Mouse (Mus musculus) gastrocnemius, adult 18-20 months (tissue): ENCODE results near the gene Ccdc155. TPM values are rescaled to one million over a fixed set of nuclear protein-coding genes. Genes with fewer than 3 reads are reported as not detected.

Source experiments
- DNase-seq: peaks from one replicate; pipeline ENCODE4 v3.0.0; 2021; ENCODE audit warnings: low spot score
- long read RNA-seq, 2 experiments: library from polyadenylated mRNA; stranded (forward); transcript quantifications; one replicate each; pipeline ENCODE4 v2.0.0; 2021
- total RNA-seq, 2 experiments: library from RNA; stranded (reverse); gene quantifications; 2 replicates each; pipeline ENCODE4 v1.2.3; 2021

Gene Ccdc155
- total RNA-seq = not detected
- long read RNA-seq, experiment 1, partial matches to known transcripts = 0 of 1 reads
- long read RNA-seq, experiment 1, other reads (novel, unspliced or antisense) = 1 of 1 reads
- long read RNA-seq, experiment 2 = 0 reads

DNA sequence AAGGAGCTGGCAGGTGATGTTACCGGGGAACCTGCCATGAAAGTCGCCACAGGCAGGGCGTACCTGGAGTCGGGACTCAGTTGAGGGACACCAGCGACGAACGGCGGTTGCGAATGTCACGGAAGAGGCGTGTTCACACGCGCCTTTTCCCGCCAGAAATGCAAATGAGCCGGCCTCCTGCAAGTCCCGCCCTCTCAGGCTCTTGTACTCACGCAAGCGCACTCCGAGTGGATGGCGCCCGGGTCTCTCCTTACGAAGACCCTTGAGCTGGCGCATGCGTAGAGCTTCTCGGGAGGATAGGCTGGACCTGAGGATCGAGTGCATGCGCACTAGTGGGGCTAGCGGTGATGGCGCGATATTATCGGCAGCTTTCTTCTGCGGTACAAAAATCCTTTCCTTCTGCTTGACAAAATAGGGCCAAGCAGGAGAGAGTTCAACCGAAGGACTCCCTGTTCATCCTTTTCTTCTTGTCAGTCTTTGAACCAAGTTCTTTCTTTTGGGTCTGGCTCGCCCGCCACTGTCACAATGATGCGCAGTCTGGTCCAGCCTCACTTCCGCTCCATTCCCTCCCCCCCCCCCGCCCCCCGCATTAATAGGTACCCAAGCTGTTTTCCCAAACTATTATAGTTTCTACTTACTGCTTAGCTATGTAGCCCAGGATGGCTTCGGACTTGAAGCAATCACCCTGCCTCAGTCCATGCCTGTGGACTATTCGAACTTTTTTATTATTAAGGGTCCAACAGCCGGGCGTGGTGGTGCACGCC lies at the start of gene Ccdc155:
TSS of gene Ccdc155 (minus strand) at position 513 of the 764 bp plus-strand sequence.
- DNase-seq = peak; percentile 80

DNA sequence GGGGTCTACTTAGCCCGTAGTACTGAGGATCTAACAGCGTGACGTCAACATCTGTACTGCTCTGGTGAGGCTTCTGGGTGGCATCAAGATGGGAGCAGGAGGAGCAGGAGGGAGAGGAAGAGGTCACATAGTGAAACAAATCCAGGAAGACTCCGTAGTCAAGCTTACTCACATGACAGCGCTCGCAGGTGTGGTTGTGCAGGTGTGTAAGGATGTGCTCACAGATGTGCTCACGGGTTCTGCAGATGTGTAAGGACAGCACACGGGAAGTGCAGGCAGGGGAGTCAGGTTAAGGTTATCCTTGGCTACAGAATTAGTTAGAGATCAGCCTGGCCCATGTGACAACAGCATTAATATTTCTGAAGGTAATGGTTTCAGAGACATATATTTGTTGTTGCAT lies 49.1 kb upstream of the Ccdc155 start:
- DNase-seq = no peak

DNA sequence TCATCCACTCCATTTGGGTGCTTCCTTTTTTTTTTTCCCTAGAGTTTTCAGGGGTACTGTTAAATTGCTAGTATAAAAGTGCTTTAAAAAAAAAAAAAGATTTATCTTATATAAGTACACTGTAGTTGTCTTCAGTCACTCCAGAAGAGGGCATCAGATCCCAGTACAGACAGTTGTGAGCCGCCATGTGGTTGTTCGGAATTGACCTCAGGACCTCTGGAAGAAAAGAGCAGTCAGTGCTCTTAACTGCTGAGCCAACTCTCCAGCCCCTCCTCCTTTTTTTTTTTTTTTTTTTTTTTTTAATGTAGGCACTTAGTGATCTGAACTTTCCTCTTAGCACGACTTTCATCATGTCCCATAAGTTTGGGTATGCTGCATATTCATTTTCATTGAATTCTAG lies 43.0 kb upstream of the Ccdc155 start:
- no peak for DNase-seq

DNA sequence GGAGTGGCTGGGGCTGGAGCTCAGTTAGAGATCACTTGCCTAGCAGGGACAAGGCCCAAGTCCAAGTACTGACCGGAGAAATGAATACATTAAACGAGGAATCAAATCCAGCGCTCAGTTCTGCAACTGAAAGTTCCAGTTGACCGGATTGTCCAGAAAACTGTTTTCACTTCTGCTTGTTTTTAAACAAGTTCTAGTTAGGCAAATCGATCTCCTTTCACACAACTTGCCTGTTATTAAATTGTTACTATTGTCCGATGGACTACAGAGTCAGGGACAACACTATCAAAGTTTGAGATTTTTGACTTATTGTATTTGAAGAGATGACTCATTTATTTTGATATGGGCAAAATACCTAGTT lies 36.7 kb upstream of the Ccdc155 start:
- DNase-seq = no peak

GRCm38 (mm10) chr7:45240633-45241388 lies 36.1 kb upstream of the Ccdc155 start, which contains the start of gene Slc6a16:
Gene Slc6a16, plus strand, starts transcription at chr7:45241085.
- no peak for DNase-seq

DNA sequence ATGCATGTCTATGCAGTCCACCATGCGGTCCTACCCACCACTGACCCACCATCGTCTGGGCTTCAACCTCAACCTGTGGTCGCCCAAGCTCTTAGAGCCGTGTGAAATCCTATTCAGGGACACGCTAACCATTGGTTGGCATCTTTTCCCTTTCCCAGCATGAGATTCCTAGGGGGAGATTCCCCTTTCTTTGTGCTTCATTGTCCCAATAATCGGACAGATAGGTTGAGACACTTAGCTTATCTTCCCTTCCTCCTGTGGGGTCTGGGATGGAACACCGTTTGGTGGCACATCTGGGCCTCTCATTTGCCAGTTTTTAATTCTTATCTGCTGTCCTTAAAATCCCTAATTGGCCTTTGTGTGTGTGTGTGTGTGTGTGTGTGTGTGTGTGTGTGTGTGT lies 35.4 kb upstream of the Ccdc155 start:
- DNase-seq = no peak

- no peak for DNase-seq
These were observed 34.2 kb upstream of the Ccdc155 start, which contains the start of gene Cd37 for GRCm38 (mm10) chr7:45238723-45239496. Gene Cd37, minus strand, starts transcription at chr7:45239115.

DNA sequence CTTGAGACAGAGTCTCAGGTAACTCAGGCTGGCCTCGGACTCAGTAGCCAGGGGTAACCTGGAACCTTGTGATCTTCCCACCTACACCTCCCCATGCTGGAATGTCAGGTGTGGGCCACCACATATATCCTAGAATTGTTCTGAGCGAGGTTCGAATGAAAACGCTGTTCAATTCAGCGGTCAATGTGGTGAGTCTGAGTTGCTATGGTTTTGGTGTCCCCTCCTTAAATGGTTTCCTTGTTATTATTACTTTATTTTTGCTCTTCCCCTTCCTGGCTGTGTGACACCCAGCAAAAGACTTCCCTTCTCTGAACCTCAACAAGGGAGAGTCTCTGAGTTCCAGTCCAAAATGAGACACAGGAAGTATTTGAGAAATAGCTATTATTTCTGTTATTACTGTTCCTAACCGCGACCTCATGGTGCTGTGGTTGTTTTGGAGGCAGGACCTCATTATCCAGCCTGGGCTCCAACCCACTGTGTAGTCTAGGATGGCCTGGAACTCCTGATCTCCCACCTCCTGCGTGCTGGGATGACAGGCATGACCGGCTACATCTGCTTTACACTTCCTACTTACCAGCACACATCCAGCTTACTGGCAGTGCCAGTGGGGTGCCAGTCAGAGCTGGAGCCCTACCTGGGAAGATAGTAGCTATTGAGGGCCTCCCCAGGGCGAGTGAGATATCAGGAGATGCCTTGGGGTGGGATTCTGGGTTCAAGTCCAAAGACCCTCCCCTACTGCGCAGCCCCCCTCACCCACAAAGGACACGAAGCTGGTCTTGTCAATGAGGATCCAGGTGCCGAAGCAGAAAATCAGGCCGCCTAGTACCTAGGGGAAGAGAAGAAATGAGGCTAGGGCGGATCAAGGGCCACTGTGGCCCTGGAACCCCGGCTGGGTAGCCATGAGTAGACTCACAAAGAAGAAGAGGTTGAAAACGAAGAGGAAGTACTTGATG lies 33.3 kb upstream of the Ccdc155 start:
- DNase-seq = no peak

GRCm38 (mm10) chr7:45235656-45236180 lies 31.0 kb upstream of the Ccdc155 start:
- no peak for DNase-seq

DNA sequence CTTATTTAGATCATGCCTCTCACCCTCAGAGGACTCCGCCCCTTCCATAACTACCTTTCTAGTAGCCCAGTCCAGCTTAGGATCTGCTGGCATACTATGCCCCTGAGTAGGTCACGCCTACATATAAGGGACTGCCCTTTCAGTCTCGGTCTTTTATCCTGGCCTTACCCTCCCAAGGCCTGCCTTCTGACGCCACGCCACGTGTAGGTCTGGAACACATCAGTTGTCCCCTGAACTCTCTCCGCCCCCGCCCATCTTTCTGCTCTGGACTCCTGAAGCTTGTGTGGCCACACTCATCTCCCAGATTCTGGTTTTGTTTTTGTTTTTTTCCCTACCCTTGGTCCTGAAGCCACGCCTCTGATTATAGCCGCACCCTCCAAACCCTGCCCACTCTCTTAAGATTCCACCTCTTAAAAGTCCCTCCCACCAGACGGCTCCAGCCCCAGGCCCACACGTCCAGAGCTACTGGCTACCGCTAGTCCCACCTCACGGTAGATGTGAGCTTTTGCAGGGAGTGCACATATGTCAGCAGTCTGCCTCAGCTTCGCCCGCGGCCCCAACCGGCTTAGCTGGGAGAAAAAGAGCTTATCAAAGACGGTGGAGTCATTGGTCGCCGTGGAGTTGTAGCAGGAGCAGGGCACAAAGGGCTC lies 30.4 kb upstream of the Ccdc155 start:
- DNase-seq = peak; percentile 36

DNA sequence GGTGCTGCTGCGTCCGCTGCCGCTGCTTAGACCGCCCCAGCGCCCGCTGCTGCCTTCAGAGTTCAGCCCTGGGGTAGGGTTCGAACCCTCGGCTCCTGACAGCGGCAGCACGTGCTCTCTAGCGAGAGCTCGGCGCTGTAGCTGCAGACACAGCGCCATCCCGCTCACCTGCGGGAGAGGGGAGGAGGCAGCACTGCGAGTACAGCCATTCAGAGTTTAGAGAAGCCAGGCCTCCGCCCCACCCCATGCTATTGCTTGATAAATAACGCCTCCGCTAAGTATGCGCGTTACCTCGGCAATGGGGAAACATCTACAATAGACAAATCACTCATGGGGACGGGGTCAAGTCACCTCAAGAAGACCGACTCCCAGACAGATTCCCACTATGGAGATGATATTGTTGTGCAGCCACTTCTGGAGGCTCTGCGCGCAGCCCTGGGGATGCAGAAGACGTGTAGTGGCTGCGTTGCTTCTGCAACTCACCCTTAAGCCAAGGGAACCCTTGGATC lies 29.7 kb upstream of the Ccdc155 start:
- no peak for DNase-seq

- no peak for DNase-seq
These were observed 29.1 kb upstream of the Ccdc155 start for GRCm38 (mm10) chr7:45233580-45234332.

DNA sequence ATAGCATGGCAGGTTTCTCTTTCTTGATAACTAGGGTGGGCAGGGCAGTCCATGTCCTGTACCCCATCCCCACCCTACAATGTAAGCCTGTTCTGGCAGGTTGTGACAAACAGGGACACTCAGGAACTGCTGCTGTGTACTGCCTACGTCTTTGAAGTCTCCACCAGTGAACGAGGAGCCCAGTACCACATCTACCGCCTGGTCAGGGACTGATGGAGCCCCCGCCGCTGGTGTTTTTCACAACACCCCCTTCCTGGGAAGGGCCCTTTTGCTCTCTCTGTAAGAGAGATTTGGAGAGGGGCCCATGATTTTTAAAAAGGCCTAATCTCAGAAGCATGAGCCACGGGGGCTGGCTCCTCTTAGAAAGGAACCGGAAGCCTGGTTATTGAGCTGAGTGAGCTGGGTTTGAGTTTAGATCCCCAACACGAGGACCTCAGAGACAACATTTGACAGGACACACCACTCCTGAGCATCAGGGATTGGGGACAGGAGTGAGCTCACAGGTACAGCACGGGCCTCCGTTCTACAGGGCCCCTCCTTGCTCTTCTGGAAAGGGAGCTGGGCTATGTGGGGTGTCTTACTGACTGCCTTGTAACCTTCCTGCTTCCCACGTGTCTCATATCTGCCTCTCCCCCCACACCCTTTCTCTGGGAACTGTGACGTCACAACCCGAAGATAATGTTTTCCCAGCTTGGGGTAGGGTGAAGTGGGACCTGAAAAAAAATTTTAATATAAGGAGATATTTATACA lies 28.2 kb upstream of the Ccdc155 start:
- DNase-seq = no peak

DNA sequence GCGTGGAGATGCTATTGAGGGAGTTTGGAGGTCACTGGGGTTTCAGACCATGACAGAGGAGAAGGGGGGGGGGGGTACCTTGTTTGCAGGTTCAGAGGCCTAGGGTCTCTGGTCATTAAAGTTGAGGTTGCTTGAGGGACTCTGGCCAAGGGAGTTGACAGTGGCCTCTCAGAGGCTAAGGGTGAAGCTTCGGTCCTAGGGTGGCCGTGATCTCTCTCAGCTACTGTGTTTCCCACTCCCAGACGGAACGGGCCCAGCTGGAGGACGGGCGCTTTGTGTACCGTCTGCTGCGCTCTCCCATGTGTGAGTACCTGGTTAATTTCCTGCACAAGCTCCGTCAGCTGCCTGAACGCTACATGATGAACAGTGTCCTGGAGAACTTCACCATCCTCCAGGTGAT lies 27.2 kb upstream of the Ccdc155 start:
- DNase-seq = no peak

- no peak for DNase-seq
These were observed 26.5 kb upstream of the Ccdc155 start for GRCm38 (mm10) chr7:45231192-45231591.

- DNase-seq = no peak
These were observed 24.9 kb upstream of the Ccdc155 start for GRCm38 (mm10) chr7:45229459-45230203.

DNA sequence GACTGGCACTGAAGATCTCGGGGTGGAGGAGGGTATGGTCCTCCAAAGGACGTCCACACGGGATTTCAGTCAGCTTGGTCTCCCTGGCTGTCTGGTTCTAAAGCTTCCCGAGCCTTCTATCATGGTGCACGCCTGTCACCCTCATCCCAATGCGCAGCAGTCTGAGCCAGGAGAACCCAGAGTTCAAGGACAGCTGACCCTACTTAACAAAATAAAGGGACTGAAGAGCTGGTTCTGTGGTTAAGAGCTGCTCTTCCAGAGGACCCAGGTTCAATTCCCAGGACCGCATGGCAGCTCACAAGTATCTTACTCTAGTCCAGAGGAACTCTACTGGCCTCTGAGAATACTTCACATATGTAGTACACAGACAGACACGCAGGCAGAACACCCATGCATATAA lies 24.4 kb upstream of the Ccdc155 start:
- DNase-seq = no peak
